Mouse (Mus musculus) midbrain, embryonic 13.5 days (tissue): ENCODE measurements at regions not wholly inside any gene's neighbourhood (a gene's known extent, or its start where the extent isn't known, plus 50 kb on each side); places are given as distances from the start of the nearest gene placed in this dataset.
"Not testable (repeated sequence)": the region's sequence is repeated elsewhere in the genome, so short reads cannot be mapped to it uniquely, and the experiment has no call there.

Experiments
- ATAC-seq: fragments of 200-750 bp; cut with Nextera tagmentation; 2 replicates; pipeline ENCODE4 v1.8.0; 2017; ENCODE audit warnings: mild to moderate bottlenecking, moderate TSS enrichment, moderate library complexity
- H3K27ac ChIP-seq: fragments of 300-500 bp; sonication (generic); 2 replicates; pipeline ENCODE4 v1.5.1; 2015; ENCODE audit warnings: inconsistent platforms, mild to moderate bottlenecking, moderate library complexity
- H3K27me3 ChIP-seq: fragments of 300-500 bp; sonication (generic); 2 replicates; pipeline ENCODE4 v1.6.1; 2015; ENCODE audit warnings: mild to moderate bottlenecking, inconsistent platforms
- H3K36me3 ChIP-seq: fragments of 300-500 bp; sonication (generic); 2 replicates; pipeline ENCODE4 v1.6.1; 2015; ENCODE audit warnings: mild to moderate bottlenecking, inconsistent platforms
- H3K4me1 ChIP-seq: fragments of 300-500 bp; sonication (generic); replicated peaks from 2 replicates; pipeline ENCODE4 v1.6.1; 2015; ENCODE audit warnings: inconsistent platforms
- H3K4me2 ChIP-seq: fragments of 300-500 bp; sonication (generic); replicated peaks from 2 replicates; pipeline ENCODE4 v1.6.1; 2015; ENCODE audit warnings: moderate library complexity, mild to moderate bottlenecking, inconsistent platforms
- H3K4me3 ChIP-seq: fragments of 300-500 bp; sonication (generic); replicated peaks from 2 replicates; pipeline ENCODE4 v1.5.1; 2015; ENCODE audit warnings: mild to moderate bottlenecking, inconsistent platforms
- H3K9ac ChIP-seq: fragments of 300-500 bp; sonication (generic); replicated peaks from 2 replicates; pipeline ENCODE4 v1.6.1; 2015; ENCODE audit warnings: mild to moderate bottlenecking, inconsistent platforms
- H3K9me3 ChIP-seq: fragments of 300-500 bp; sonication (generic); 2 replicates; pipeline ENCODE4 v1.6.1; 2016; ENCODE audit warnings: mild to moderate bottlenecking, inconsistent platforms
- WGBS: fragments of 180-500 bp; shearing (Covaris S2); methylation state at CpG from one replicate; pipeline ENCODE4 v1.1.7; 2015; 5-methylcytosine and 5-hydroxymethylcytosine counted together

- Histone ChIP-seq H3K27ac (no peak overlapping the region), H3K4me2 (no peak overlapping the region), H3K4me3 (no peak overlapping the region), H3K9me3 (no peaks in the 10 kb centered on the region), H3K9ac (no peak overlapping the region), H3K4me1 (no peaks in the 10 kb centered on the region), H3K36me3 (no peaks in the 10 kb centered on the region), H3K27me3 (no peaks in the 10 kb centered on the region)
- no peak for ATAC-seq
- WGBS, result 50% methylated on average over 5 of the region's 5 CpGs
These were observed 135.7 kb upstream of the Tlr4 start for GRCm38 (mm10) chr4:66691598-66692220.

GRCm38 (mm10) chr4:66693982-66694578, 133.3 kb upstream of the Tlr4 start:
- Histone ChIP-seq H3K9me3 (no peaks in the 10 kb centered on the region), H3K27me3 (no peaks in the 10 kb centered on the region), H3K36me3 (no peaks in the 10 kb centered on the region), H3K4me2 (no peak overlapping the region), H3K27ac (peak overlapping the region; percentile 49), H3K9ac (no peak overlapping the region), H3K4me1 (no peaks in the 10 kb centered on the region), H3K4me3 (no peak overlapping the region)
- peak; percentile 63; the same call in 1 of the 2 replicates for ATAC-seq
- WGBS, result 58% methylated on average over 4 of the region's 4 CpGs

- Histone ChIP-seq H3K36me3 (no peaks in the 10 kb centered on the region), H3K4me3 (no peak overlapping the region), H3K27me3 (no peaks in the 10 kb centered on the region), H3K9ac (no peak overlapping the region), H3K27ac (peak overlapping the region; percentile 35; the same call in 1 of the 2 replicates), H3K4me2 (no peak overlapping the region), H3K9me3 (0 out of 2 replicates have a peak, but pooled peaks cover 2% of the 10 kb centered on the region), H3K4me1 (peaks cover 9% of the 10 kb centered on the region)
- peak; percentile 98 for ATAC-seq
- 70% methylated on average over 6 of the region's 6 CpGs for WGBS
These were observed 111.3 kb upstream of the Tlr4 start for GRCm38 (mm10) chr4:66715821-66716760.

- ATAC-seq, result no peak
- H3K27ac ChIP-seq, result no peak overlapping the region
- 20% methylated on average over 2 of the region's 2 CpGs for WGBS
- H3K27me3 ChIP-seq, result no peaks in the 10 kb centered on the region
- no peaks in the 10 kb centered on the region for H3K36me3 ChIP-seq
- no peaks in the 10 kb centered on the region for H3K9me3 ChIP-seq
- no peak overlapping the region for H3K4me3 ChIP-seq
- no peaks in the 10 kb centered on the region for H3K4me1 ChIP-seq
- H3K9ac ChIP-seq, result no peak overlapping the region
- no peak overlapping the region for H3K4me2 ChIP-seq
These were observed 90.0 kb upstream of the Tlr4 start for GRCm38 (mm10) chr4:66737407-66737806.

GRCm38 (mm10) chr4:66743421-66743820, 84.0 kb upstream of the Tlr4 start:
- 93% methylated on average over 19 of the region's 19 CpGs for WGBS
- not testable (repeated sequence) for H3K4me1 ChIP-seq, H3K9me3 ChIP-seq, H3K4me3 ChIP-seq, ATAC-seq, H3K9ac ChIP-seq, H3K27me3 ChIP-seq, H3K27ac ChIP-seq, H3K36me3 ChIP-seq, H3K4me2 ChIP-seq

- Histone ChIP-seq H3K36me3 (no peaks in the 10 kb centered on the region), H3K9me3 (no peaks in the 10 kb centered on the region), H3K9ac (no peak overlapping the region), H3K4me1 (no peaks in the 10 kb centered on the region), H3K4me3 (no peak overlapping the region), H3K27ac (no peak overlapping the region), H3K4me2 (no peak overlapping the region), H3K27me3 (no peaks in the 10 kb centered on the region)
- WGBS, result 33% methylated on average over 4 of the region's 4 CpGs
- ATAC-seq, result peak; percentile 55; the same call in 1 of the 2 replicates
These were observed 58.6 kb upstream of the Tlr4 start for GRCm38 (mm10) chr4:66768762-66769161.
